In the genomic region with DNA sequence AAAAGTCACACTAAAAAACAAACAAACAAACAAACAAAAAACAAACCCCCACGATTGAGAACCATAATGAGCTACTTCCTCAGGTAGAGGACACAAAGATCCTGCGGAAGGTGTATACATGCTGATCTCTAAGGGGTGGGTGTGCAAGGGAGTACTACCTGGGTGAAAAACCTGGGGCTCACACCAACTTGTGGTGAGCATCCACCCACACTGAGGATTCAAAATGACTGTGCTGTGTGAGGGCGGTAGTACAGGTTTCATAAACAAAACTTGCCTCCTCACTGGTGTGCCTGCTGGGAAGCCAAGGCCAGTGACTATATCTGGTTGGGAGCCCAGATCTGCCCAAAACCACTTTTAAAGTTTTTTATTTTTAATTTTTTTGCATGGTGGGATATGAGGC, we compare ENCODE assay signal across 21 mouse cellular contexts. TPM values are rescaled to one million over a fixed set of nuclear protein-coding genes. Genes with fewer than 3 reads are reported as not detected.
DNase-seq lines count a peak whose midpoint lies in the region; ATAC-seq lines count a peak whose summit lies in the region.
"Had no signal": no experiment of that assay in that cellular context is flagged by ENCODE, and none has a peak within 500 bp of the region (broad histone marks: within the 10 kb centered on the region; RNA-seq: fewer than 3 reads in every experiment).

No protein-coding gene starts in this region.

- H3K36me3 ChIP-seq in hindbrain, embryonic 16.5 days (ENCODE audit: control insufficient read depth, insufficient read depth, low read length), result no peaks in the 10 kb centered on the region
- H3K36me3 ChIP-seq: embryonic facial prominence, embryonic 10.5 days; embryonic facial prominence, embryonic 12.5 days; forebrain, embryonic 12.5 days had no signal

- peak; percentile 84 for ATAC-seq in CD4-positive, CD25-positive, alpha-beta regulatory T cell, adult 4 months
- no peak for ATAC-seq in hindbrain, embryonic 16.5 days
- ATAC-seq: forebrain, embryonic 14.5 days; forebrain, embryonic 16.5 days had no signal

- H3K27ac ChIP-seq in hindbrain, embryonic 16.5 days (ENCODE audit: low read depth, low read length), result no peak overlapping the region
- H3K27ac ChIP-seq: embryonic facial prominence, embryonic 10.5 days; embryonic facial prominence, embryonic 12.5 days; forebrain, embryonic 12.5 days had no signal

- H3K4me3 ChIP-seq in hindbrain, embryonic 16.5 days (ENCODE audit: low read length), result no peak overlapping the region
- H3K4me3 ChIP-seq: embryonic facial prominence, embryonic 10.5 days; embryonic facial prominence, embryonic 12.5 days; forebrain, embryonic 12.5 days had no signal

- no peaks in the 10 kb centered on the region for H3K4me1 ChIP-seq in hindbrain, embryonic 16.5 days (ENCODE audit: control insufficient read depth, insufficient read depth, low read depth, low read length)
- H3K4me1 ChIP-seq: embryonic facial prominence, embryonic 10.5 days; embryonic facial prominence, embryonic 12.5 days; forebrain, embryonic 12.5 days had no signal

- DNase-seq in testis, postnatal 10 days (ENCODE audit: low spot score), result peak; percentile 12
- no peak for DNase-seq in testis, postnatal 14 days (ENCODE audit: low spot score)
- DNase-seq in induced T-regulatory cell, adult 2 months (ENCODE audit: low read depth), result peak; percentile 87
- no peak for DNase-seq in cerebellum, adult 8-10 months
- DNase-seq in gastrocnemius, postnatal 10 days, result no peak
- DNase-seq: adrenal gland, adult 8-10 months; adrenal gland, postnatal 14 days; adrenal gland, postnatal 36 days; B cell, adult 2 months; cerebellum, adult 11-12 months; cerebellum, adult 2 months; cerebellum, adult 9-11 months; cerebellum, postnatal 25 days had no signal

- no peak overlapping the region for H3K9ac ChIP-seq in hindbrain, embryonic 16.5 days (ENCODE audit: low read depth, low read length)
- H3K9ac ChIP-seq: embryonic facial prominence, embryonic 12.5 days; forebrain, embryonic 12.5 days had no signal

- WGBS in hindbrain, embryonic 16.5 days, result 89% methylated on average over 3 of the region's 3 CpGs

- H3K27me3 ChIP-seq in hindbrain, embryonic 16.5 days (replicated peaks; ENCODE audit: control insufficient read depth, insufficient read depth, low read length), result no peaks in the 10 kb centered on the region; the same call in none of the 2 replicates
- H3K27me3 ChIP-seq: embryonic facial prominence, embryonic 12.5 days; forebrain, embryonic 12.5 days had no signal

- H3K9me3 ChIP-seq in hindbrain, embryonic 16.5 days (ENCODE audit: control insufficient read depth, low read length), result no peaks in the 10 kb centered on the region
- H3K9me3 ChIP-seq: embryonic facial prominence, embryonic 10.5 days; embryonic facial prominence, embryonic 12.5 days; forebrain, embryonic 12.5 days had no signal

- no peak overlapping the region for H3K4me2 ChIP-seq in hindbrain, embryonic 16.5 days (ENCODE audit: low read length)
- H3K4me2 ChIP-seq: embryonic facial prominence, embryonic 12.5 days; forebrain, embryonic 12.5 days had no signal

RNA-seq across cellular contexts. Expression of a gene that starts 19.2 kb away (rescaled TPM):
- 10 to 100 TPM; 71.6 to 83.8 TPM for polyA plus RNA-seq in CD4-positive, CD25-positive, alpha-beta regulatory T cell, adult 4 months (2017; shearing (Covaris generic))
- 100 to 1,000 TPM; 105 to 109 TPM for total RNA-seq in gastrocnemius, postnatal 10 days (2021)
- 10.0 and 10.4 TPM in 2 replicates for polyA plus RNA-seq in hindbrain, embryonic 16.5 days (2015; fragmentation: Nextera tagmentation; extraction: Ambion mirVana)
- total RNA-seq: MEL had no signal

Comparison
In these comparisons a context has a peak if more than half of its experiments do, and no peak if none do; other contexts are left out.
1. DNase-seq: peak in testis, postnatal 10 days (single experiment) and induced T-regulatory cell, adult 2 months (single experiment); none in testis, postnatal 14 days (single experiment), cerebellum, adult 8-10 months (single experiment) and gastrocnemius, postnatal 10 days (single experiment).